Mouse (Mus musculus) small intestine, adult 2 months (tissue): ENCODE results near the gene Tsga10ip. TPM values are rescaled to one million over a fixed set of nuclear protein-coding genes. Genes with fewer than 3 reads are reported as not detected.
"Not testable (repeated sequence)": the region's sequence is repeated elsewhere in the genome, so short reads cannot be mapped to it uniquely, and the experiment has no call there.

ENCODE experiments used
- H3K27ac ChIP-seq: fragments of 200-500 bp; 2 replicates; pipeline ENCODE4 v1.5.1; 2012; ENCODE audit warnings: low read depth, low read length, control low read depth, inconsistent platforms; ENCODE audit not compliant: insufficient read depth
- H3K27me3 ChIP-seq: fragments of 200-500 bp; 2 replicates; pipeline ENCODE4 v1.6.1; 2012; ENCODE audit warnings: mild to moderate bottlenecking, moderate library complexity, low read length, inconsistent platforms; ENCODE audit not compliant: control insufficient read depth, insufficient read depth
- H3K36me3 ChIP-seq: fragments of 200-500 bp; 2 replicates; pipeline ENCODE4 v1.6.1; 2012; ENCODE audit warnings: mild to moderate bottlenecking, low read length, control low read depth, inconsistent platforms; ENCODE audit not compliant: control insufficient read depth, insufficient read depth
- H3K4me1 ChIP-seq: fragments of 200-500 bp; 2 replicates; pipeline ENCODE4 v1.6.1; 2012; ENCODE audit warnings: low read length, inconsistent platforms, mixed read lengths; ENCODE audit not compliant: control insufficient read depth, insufficient read depth, insufficient read length
- H3K4me3 ChIP-seq: fragments of 200-500 bp; 2 replicates; pipeline ENCODE4 v1.5.1; 2012; ENCODE audit warnings: low read depth, mild to moderate bottlenecking, control low read depth, inconsistent platforms, low read length, moderate library complexity
- CTCF ChIP-seq: fragments of 200-500 bp; IDR thresholded peaks from 2 replicates; pipeline ENCODE4 v1.5.1; 2012; ENCODE audit warnings: low read depth, mild to moderate bottlenecking, control low read depth, inconsistent platforms, low read length, moderate library complexity, mixed read lengths; ENCODE audit not compliant: insufficient replicate concordance, insufficient read length; ENCODE audit errors: extremely low read depth
- POLR2A ChIP-seq: fragments of 200-500 bp; IDR thresholded peaks from 2 replicates; pipeline ENCODE4 v1.6.1; 2012; ENCODE audit warnings: low read depth, mild to moderate bottlenecking, control low read depth, inconsistent platforms, low read length, moderate library complexity
- WGBS: fragments of 180-500 bp; shearing (Covaris S2); methylation state at CpG from one replicate; pipeline ENCODE4 v1.1.7; 2018; 5-methylcytosine and 5-hydroxymethylcytosine counted together
- polyA plus RNA-seq: library from polyadenylated mRNA; depleted of rRNA; stranded (reverse); fragments of >200 nt; gene quantifications from 2 replicates; pipeline ENCODE4 v1.2.3, GENCODE M21; 2012

Tsga10ip gene
- polyA plus RNA-seq, 1 experiment = 1.4 TPM

GRCm38 (mm10) chr19:5405924-5406323, 3.6 kb upstream of the Tsga10ip start:
- Histone ChIP-seq H3K4me1 (peaks cover 6% of the 10 kb centered on the region; the same call in 1 of the 2 replicates), H3K27ac (peak overlapping the region; percentile 39), H3K4me3 (peak overlapping the region; percentile 43), H3K36me3 (no peaks in the 10 kb centered on the region), H3K27me3 (no peaks in the 10 kb centered on the region)
- 8% methylated on average over 7 of the region's 7 CpGs for WGBS
- TF ChIP-seq CTCF (no peak), POLR2A (no peak)

- not testable (repeated sequence) for H3K4me1 ChIP-seq, H3K4me3 ChIP-seq, H3K27ac ChIP-seq, H3K27me3 ChIP-seq, H3K36me3 ChIP-seq
- WGBS = 68% methylated on average over 4 of the region's 4 CpGs
Measured at GRCm38 (mm10) chr19:5401073-5401472, 1.3 kb downstream of the Tsga10ip start.

GRCm38 (mm10) chr19:5395371-5395770, 7.0 kb downstream of the Tsga10ip start:
- no peak overlapping the region for H3K27ac ChIP-seq
- no peaks in the 10 kb centered on the region for H3K27me3 ChIP-seq
- TF ChIP-seq CTCF = no peak
- TF ChIP-seq POLR2A = no peak
- 0 out of 2 replicates have a peak, but pooled peaks cover 2% of the 10 kb centered on the region for H3K4me1 ChIP-seq
- no peaks in the 10 kb centered on the region for H3K36me3 ChIP-seq
- 68% methylated on average over 4 of the region's 4 CpGs for WGBS
- no peak overlapping the region for H3K4me3 ChIP-seq

- Histone ChIP-seq H3K27me3 (no peaks in the 10 kb centered on the region), H3K4me3 (no peak overlapping the region), H3K27ac (no peak overlapping the region), H3K4me1 (peaks cover 11% of the 10 kb centered on the region; the same call in 1 of the 2 replicates), H3K36me3 (no peaks in the 10 kb centered on the region)
- TF ChIP-seq CTCF (no peak), POLR2A (no peak)
- WGBS = 23% methylated on average over 10 of the region's 10 CpGs
Measured at GRCm38 (mm10) chr19:5394168-5394567, 8.2 kb downstream of the Tsga10ip start.

- TF ChIP-seq POLR2A = no peak
- 22% methylated on average over 4 of the region's 4 CpGs for WGBS
- Histone ChIP-seq H3K27ac (no peak overlapping the region), H3K27me3 (no peaks in the 10 kb centered on the region), H3K4me3 (no peak overlapping the region), H3K36me3 (no peaks in the 10 kb centered on the region), H3K4me1 (peaks cover 11% of the 10 kb centered on the region; the same call in 1 of the 2 replicates)
Measured at GRCm38 (mm10) chr19:5392892-5393291, 9.4 kb downstream of the Tsga10ip start.

- H3K4me1 ChIP-seq = peaks cover 11% of the 10 kb centered on the region; the same call in 1 of the 2 replicates
- no peaks in the 10 kb centered on the region; the same call in 1 of the 2 replicates for H3K36me3 ChIP-seq
- WGBS = 54% methylated on average over 8 of the region's 8 CpGs
- peak overlapping the region; percentile 93 for H3K27ac ChIP-seq
- TF ChIP-seq POLR2A (no peak), CTCF (no peak)
- no peak overlapping the region for H3K4me3 ChIP-seq
- no peaks in the 10 kb centered on the region for H3K27me3 ChIP-seq
Measured at GRCm38 (mm10) chr19:5390416-5390815, 11.9 kb downstream of the Tsga10ip start.

GRCm38 (mm10) chr19:5389647-5390046, 12.7 kb downstream of the Tsga10ip start:
- Histone ChIP-seq H3K4me1 (peaks cover 11% of the 10 kb centered on the region; the same call in 1 of the 2 replicates), H3K27ac (peak overlapping the region; percentile 93), H3K27me3 (no peaks in the 10 kb centered on the region), H3K4me3 (peak overlapping the region; percentile 95), H3K36me3 (peaks cover 2% of the 10 kb centered on the region)
- 4% methylated on average over 12 of the region's 12 CpGs for WGBS
- TF ChIP-seq CTCF (no peak), POLR2A (peak; percentile 29; the same call in 1 of the 2 replicates)

GRCm38 (mm10) chr19:5388588-5389242, 13.6 kb downstream of the Tsga10ip start, which contains the start of gene Sart1:
TSS of gene Sart1 (minus strand) at chr19:5388703.
- H3K27me3 ChIP-seq = no peaks in the 10 kb centered on the region
- H3K4me1 ChIP-seq = peaks cover 11% of the 10 kb centered on the region; the same call in 1 of the 2 replicates
- peak within 1 kb of the TSS; percentile 95 for H3K4me3 ChIP-seq
- under 1% methylated on average over 43 of the region's 43 CpGs for WGBS
- H3K27ac ChIP-seq = peak within 1 kb of the TSS; percentile 93
- TF ChIP-seq CTCF (no peak), POLR2A (peak; percentile 85; the same call in 1 of the 2 replicates)
- H3K36me3 ChIP-seq = peaks cover 12% of the 10 kb centered on the region
